Mouse (Mus musculus): Measurements from ENCODE around the gene Wdr93.

The Wdr93 gene

GRCm38 (mm10) chr7:79800336-79800735 lies 57.4 kb downstream of the Wdr93 start:
- no peak for DNase-seq (ENCODE audit: extremely low spot score, low read depth, low spot score)

GRCm38 (mm10) chr7:79801391-79801790 lies 58.4 kb downstream of the Wdr93 start:
- no peak for DNase-seq (ENCODE audit: extremely low spot score, low read depth, low spot score)

- DNase-seq (ENCODE audit: extremely low spot score, low read depth, low spot score), result no peak
Measured at GRCm38 (mm10) chr7:79802037-79802436, 59.1 kb downstream of the Wdr93 start.

DNA sequence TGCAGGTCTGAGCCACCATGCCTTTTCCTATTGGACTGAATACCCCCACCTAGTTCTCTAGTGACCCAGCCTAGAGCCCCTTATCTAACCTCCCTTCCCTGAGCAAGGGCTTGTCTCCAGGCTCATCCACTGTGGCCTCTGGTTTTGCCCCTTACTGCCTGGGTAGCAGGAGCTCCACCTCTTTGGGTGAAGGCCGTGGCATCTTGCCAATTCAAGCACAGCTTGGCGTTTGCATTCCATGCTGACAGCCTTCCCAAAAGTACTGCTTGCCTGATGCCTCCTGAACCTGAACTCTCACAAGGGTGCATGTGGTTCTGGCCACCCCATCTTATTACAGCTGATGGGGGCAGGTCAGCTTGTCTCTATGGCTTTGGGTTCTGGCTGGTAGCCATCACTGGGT lies 60.9 kb downstream of the Wdr93 start:
- DNase-seq (ENCODE audit: extremely low spot score, low read depth, low spot score), result no peak

GRCm38 (mm10) chr7:79808561-79808960 lies 65.6 kb downstream of the Wdr93 start:
- DNase-seq (ENCODE audit: extremely low spot score, low read depth, low spot score), result no peak

DNA sequence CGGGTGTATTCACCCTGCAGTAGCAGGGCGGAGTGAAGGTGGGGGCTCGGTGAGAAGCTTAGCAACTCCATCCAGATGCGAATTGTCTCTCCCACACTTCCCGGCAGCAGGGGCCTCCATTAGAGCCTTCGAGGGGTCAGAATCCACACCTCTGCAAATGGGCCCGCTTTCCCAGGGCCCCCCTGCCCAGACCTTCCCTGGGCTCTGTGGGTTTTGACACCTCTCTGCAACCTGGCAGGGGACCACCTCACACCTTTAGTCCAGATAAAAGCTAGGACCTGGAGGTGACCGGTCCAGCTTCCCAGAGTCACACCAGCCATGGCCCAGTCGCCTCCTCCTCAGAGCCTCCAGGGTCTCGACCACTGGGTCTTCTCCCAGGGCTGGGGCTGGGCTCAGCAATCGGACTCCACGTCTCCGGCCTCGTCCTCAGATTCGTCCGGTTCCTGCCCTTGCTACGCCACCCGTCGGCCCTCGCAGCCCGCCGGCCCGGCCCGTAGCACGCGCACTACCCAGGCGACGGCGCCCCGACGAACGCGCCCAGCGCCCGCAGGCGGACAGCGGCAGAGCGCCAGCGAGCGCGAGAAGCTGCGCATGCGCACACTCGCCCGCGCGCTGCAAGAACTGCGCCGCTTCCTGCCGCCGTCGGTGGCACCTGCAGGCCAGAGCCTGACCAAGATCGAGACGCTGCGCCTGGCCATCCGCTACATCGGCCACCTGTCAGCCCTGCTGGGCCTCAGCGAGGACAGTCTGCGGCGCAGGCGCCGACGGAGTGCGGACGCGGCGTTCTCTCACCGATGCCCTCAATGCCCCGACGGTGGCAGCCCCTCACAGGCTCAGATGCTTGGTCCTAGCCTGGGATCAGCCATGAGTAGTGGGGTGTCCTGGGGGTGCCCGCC lies 67.9 kb downstream of the Wdr93 start, which contains the start of gene Mesp2:
Gene Mesp2 (plus strand): TSS at position 117 of the 896 bp plus-strand sequence.
- DNase-seq (ENCODE audit: extremely low spot score, low read depth, low spot score), result peak; percentile 14

DNA sequence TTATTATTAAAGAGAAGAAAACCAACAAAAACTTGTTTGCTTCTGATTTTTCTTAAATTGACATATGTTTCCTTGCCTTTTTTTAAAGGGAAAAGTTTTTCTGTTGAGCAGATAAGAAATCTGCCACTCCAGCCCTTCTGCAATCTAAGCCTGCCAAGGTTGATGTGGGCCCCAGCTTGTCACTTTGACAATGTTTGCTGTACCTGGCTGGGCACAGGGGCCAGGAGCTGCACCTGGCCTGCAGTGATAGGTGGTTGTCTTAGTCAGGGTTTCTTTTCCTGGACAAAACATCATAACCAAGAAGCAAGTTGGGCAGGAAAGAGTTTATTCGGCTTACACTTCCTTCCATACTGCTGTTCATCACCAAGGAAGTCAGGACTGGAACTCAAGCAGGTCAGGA lies 70.4 kb downstream of the Wdr93 start:
- DNase-seq (ENCODE audit: extremely low spot score, low read depth, low spot score), result no peak

- no peak for DNase-seq (ENCODE audit: extremely low spot score, low read depth, low spot score)
Measured at GRCm38 (mm10) chr7:79818321-79818720, 75.4 kb downstream of the Wdr93 start.

- no peak for DNase-seq (ENCODE audit: extremely low spot score, low read depth, low spot score)
Measured at GRCm38 (mm10) chr7:79819515-79819914, 76.6 kb downstream of the Wdr93 start.

GRCm38 (mm10) chr7:79819996-79820395 lies 77.0 kb downstream of the Wdr93 start:
- no peak for DNase-seq (ENCODE audit: extremely low spot score, low read depth, low spot score)

DNA sequence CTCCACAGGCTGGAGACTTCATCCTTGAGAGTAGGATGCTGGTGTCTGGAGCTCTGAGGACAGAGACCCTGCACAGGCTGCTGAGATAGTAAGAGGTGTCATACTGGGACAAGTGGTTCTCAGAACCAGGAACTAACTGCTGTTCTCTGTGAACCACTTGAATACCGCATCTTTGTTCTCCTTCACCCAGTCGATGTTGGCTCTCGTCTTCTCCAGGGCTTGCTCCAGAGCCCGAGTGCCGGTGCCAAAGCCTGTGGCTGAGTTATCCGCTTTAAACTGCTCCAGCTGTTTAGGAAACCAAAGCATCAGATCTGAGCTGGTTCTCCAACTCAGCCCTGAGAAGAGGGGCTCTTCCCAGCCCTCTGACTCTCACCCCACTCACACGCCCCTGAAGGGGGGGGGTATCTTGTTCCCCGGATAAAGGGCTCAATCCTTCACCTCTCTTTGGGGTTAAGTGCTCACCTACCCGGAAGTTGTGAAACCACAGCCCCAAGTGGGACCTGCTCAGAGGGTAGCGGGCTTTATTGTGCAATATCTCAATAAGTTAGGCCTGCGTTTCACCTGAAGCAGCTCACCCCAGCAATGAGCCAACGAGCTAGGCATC lies 79.2 kb downstream of the Wdr93 start:
- no peak for DNase-seq (ENCODE audit: extremely low spot score, low read depth, low spot score)

DNA sequence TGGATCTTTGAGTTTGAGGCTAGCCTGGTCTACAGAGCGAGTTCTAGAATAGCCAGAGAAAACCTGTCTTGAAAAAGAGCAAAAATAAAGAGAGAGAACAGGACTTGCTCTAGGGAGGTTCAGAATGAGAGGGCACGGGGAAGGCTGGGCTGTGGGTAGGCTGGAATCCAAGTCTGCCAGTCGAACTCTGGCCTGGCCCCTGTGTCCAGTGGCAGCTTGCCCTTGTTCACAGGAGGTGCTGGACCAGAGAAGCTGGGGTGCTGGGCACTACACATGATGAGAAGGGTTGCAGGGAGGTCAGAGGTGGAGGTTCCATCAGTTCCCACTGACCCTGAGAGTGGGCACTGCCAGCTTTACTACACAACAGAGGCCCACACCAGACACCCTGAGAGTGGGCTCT lies 85.4 kb downstream of the Wdr93 start:
- no peak for DNase-seq (ENCODE audit: extremely low spot score, low read depth, low spot score)

DNA sequence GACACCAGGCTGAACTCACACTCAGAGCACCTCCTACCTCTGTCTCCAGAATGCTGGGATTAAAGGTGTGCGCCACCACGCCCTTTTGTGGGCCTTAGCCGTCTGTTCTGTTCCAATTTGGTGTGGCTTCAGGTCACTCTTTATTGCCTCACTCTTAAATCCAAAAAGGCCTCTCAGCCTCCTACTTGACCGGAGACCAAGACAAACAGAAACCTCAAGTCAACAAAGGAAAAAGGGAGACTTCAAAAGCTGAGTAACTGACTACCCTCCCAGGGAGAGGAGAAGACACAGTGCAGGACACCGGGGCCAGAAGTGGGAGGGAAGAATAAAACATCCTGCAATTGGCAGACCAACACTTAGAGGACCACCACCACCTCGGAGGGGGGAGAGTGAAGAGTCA lies 88.2 kb downstream of the Wdr93 start:
- DNase-seq (ENCODE audit: extremely low spot score, low read depth, low spot score), result no peak

- no peak for DNase-seq (ENCODE audit: extremely low spot score, low read depth, low spot score)
Measured at GRCm38 (mm10) chr7:79831585-79831984, 88.6 kb downstream of the Wdr93 start.

GRCm38 (mm10) chr7:79832980-79833379 lies 90.0 kb downstream of the Wdr93 start:
- DNase-seq (ENCODE audit: extremely low spot score, low read depth, low spot score), result no peak

DNA sequence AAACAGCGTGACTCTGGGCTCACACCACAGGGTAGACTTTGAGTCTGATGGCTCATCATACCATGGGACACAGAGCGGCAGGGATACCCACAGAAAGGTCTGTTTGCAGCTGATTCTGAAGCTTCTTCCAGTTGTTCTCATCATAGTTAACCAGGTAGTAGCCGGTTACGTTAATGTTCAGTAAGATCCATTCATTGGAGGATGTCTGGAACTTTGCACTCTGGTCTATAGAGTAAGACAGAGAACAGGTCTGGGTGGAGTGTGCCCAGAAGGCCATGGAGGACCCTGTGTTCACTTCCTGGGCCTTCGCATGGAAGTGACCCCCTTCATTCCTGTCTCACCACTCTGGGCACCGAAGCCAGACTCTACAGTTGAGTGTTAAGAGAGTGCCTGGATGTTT lies 92.2 kb downstream of the Wdr93 start:
- no peak for DNase-seq (ENCODE audit: extremely low spot score, low read depth, low spot score)
